Mouse (Mus musculus) thymus, adult 2 months (tissue): ENCODE measurements around the gene Ggt5. TPM values are rescaled to one million over a fixed set of nuclear protein-coding genes. Genes with fewer than 3 reads are reported as not detected.

Source experiments
- DNase-seq: peaks from one replicate; pipeline ENCODE4 v3.0.0; 2021
- H3K27ac ChIP-seq: fragments of 200-500 bp; 2 replicates; pipeline ENCODE4 v1.5.1; 2012; ENCODE audit warnings: low read length, control low read depth; ENCODE audit not compliant: control insufficient read depth, insufficient read depth
- H3K27me3 ChIP-seq: fragments of 200-500 bp; 2 replicates; pipeline ENCODE4 v1.6.1; 2012; ENCODE audit warnings: mild to moderate bottlenecking, low read length, moderate library complexity, mixed read lengths; ENCODE audit not compliant: control insufficient read depth, insufficient read depth
- H3K36me3 ChIP-seq: fragments of 200-500 bp; 2 replicates; pipeline ENCODE4 v1.6.1; 2012; ENCODE audit warnings: mild to moderate bottlenecking, low read length, moderate library complexity; ENCODE audit not compliant: control insufficient read depth, insufficient read depth
- H3K4me1 ChIP-seq: fragments of 200-500 bp; replicated peaks from 2 replicates; pipeline ENCODE4 v1.6.1; 2012; ENCODE audit warnings: low read length; ENCODE audit not compliant: control insufficient read depth, insufficient read depth
- H3K4me3 ChIP-seq: fragments of 200-500 bp; 2 replicates; pipeline ENCODE4 v1.5.1; 2012; ENCODE audit warnings: mild to moderate bottlenecking, low read length, control low read depth, moderate library complexity; ENCODE audit not compliant: control insufficient read depth, insufficient read depth
- CTCF ChIP-seq: fragments of 200-500 bp; IDR thresholded peaks from 2 replicates; pipeline ENCODE4 v1.5.1; 2012; ENCODE audit warnings: mild to moderate bottlenecking, control low read depth, low read length, moderate library complexity, borderline replicate concordance; ENCODE audit not compliant: control insufficient read depth, poor library complexity, insufficient read depth; ENCODE audit errors: extremely low read depth
- POLR2A ChIP-seq: fragments of 200-500 bp; IDR thresholded peaks from 2 replicates; pipeline ENCODE4 v1.6.1; 2012; ENCODE audit warnings: mild to moderate bottlenecking, low read length, control low read depth, moderate library complexity; ENCODE audit not compliant: control insufficient read depth, poor library complexity, insufficient read depth; ENCODE audit errors: extremely low read depth
- WGBS: fragments of 180-500 bp; shearing (Covaris S2); methylation state at CpG from one replicate; pipeline ENCODE4 v1.1.7; 2018; 5-methylcytosine and 5-hydroxymethylcytosine counted together
- polyA plus RNA-seq: library from polyadenylated mRNA; depleted of rRNA; stranded (reverse); fragments of >200 nt; gene quantifications from 2 replicates; pipeline ENCODE4 v1.2.3, GENCODE M21; 2012

Ggt5 gene
- polyA plus RNA-seq, 1 experiment = 73.6 TPM

DNA sequence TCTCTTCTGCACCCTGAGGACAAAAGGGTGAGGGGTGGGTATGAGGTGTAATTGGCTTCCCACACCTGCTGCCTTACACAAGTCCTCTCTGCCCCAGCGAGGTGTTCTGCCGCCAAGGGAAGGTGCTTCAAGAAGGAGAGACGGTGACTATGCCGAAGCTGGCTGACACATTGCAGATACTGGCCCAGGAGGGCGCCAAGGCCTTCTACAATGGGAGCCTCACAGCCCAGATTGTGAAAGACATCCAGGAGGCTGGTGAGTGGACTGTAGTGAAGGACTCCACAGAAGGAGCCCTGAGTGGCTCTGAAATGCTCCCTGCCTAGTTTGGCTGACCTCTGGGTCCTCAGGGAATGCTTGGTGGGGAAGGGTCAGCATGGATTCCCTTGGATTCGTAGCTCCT is 10.0 kb upstream of the Ggt5 start:
- TF ChIP-seq POLR2A (no peak), CTCF (no peak)
- no peak for DNase-seq
- H3K27me3 ChIP-seq = no peaks in the 10 kb centered on the region
- H3K4me3 ChIP-seq = no peak overlapping the region
- H3K27ac ChIP-seq = no peak overlapping the region
- no peaks in the 10 kb centered on the region for H3K4me1 ChIP-seq
- WGBS = 92% methylated on average over 6 of the region's 6 CpGs
- no peaks in the 10 kb centered on the region for H3K36me3 ChIP-seq

DNA sequence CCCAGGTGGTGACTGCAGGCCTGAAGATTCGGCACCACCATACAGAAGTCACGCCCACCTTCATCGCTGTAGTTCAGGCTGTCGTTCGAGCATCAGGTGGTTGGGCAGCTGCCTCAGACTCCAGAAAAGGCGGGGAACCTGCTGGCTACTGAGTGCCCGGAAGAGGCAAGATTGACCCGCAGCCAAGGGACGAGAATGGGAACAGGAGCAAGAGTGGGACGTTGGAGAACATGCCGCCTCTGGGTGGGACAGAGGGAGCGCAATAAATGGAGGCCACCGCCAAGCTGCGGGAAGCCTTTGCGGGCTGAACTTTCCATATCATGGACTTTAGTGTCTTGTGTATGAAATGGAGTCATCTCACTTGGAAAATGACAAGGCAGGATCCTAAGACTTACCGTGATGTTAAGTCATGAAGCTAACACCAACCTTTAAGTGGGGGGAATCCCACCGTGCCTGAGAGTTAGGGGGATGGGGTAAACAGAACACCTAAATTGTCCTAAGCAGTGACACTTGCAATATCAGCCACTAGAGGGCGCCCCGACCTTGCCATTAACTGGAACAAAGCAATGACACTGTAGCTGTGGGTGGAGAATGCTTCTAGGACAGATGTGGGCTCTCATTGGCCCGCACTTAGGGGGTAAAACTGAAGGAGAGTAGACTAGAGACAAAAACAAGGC is 3.1 kb upstream of the Ggt5 start:
- H3K27ac ChIP-seq = no peak overlapping the region
- 17% methylated on average over 20 of the region's 20 CpGs for WGBS
- H3K4me1 ChIP-seq = peaks cover 26% of the 10 kb centered on the region
- TF ChIP-seq CTCF (no peak), POLR2A (no peak)
- peak; percentile 90 for DNase-seq
- H3K4me3 ChIP-seq = no peak overlapping the region
- no peaks in the 10 kb centered on the region for H3K36me3 ChIP-seq
- no peaks in the 10 kb centered on the region for H3K27me3 ChIP-seq

DNA sequence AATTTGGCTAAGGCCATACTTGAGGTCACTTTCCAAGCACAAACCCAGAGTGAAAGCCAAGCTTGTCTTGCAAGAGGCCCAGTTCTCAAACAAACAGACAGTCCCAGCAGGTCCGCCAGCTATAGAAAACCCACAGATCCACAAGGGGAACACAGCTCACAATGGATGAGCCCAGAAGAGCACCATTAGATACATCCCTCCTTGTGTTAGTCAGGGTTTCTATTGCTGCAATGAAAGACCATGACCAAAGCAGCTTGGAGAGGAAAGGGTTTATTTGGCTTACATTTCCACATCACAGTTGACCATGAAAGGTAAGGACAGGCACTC is 2.6 kb upstream of the Ggt5 start:
- no peak for DNase-seq
- H3K27me3 ChIP-seq = no peaks in the 10 kb centered on the region
- H3K36me3 ChIP-seq = no peaks in the 10 kb centered on the region
- H3K4me3 ChIP-seq = no peak overlapping the region
- peaks cover 30% of the 10 kb centered on the region for H3K4me1 ChIP-seq
- TF ChIP-seq POLR2A (no peak), CTCF (no peak)
- WGBS = 94% methylated on average over 1 of the region's 1 CpGs
- H3K27ac ChIP-seq = no peak overlapping the region

DNA sequence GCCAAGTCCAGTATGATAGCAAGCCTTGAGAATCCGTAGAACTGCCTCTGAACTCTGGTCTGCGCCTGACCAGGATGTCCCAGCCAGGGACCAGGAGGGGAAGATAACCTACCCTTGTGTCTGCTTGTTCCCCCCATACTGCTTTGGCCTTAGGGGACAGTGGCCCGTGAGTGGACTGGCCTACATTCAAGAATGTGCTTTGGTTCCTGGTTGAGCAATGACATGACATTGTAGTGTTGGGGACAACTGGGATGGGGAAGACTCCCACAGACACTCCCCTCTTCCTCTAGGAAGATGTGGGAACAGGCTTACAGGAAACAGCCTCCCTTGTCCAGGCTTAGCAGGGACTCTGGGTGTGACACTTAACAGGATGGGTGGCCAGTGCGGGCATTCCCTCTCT is 1.4 kb upstream of the Ggt5 start:
- no peaks in the 10 kb centered on the region for H3K36me3 ChIP-seq
- no peak overlapping the region for H3K4me3 ChIP-seq
- no peaks in the 10 kb centered on the region for H3K27me3 ChIP-seq
- H3K27ac ChIP-seq = no peak overlapping the region
- H3K4me1 ChIP-seq = peaks cover 41% of the 10 kb centered on the region
- no peak for DNase-seq
- 89% methylated on average over 4 of the region's 4 CpGs for WGBS
- TF ChIP-seq CTCF (no peak), POLR2A (no peak)

DNA sequence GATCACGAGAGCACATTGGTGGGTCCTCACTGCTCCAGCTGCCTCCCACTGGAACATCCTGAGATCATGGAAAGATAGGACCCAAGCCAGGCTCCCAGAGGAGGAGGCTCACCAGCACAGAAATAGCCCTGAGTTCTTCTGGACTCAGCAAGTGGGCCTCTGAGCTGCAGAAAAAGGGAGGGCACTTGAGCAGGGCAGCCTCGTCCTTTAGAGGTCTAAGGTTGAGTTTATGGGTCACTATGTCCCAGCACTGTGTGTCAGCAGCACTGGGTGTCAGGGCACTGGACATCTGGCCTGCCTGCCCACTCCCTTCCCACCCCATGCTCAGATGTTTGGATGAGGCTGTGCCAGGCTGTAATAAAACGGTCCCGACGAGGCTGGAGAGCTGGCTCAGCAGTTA is 804 bp upstream of the Ggt5 start:
- TF ChIP-seq POLR2A (no peak), CTCF (no peak)
- H3K4me1 ChIP-seq = peaks cover 41% of the 10 kb centered on the region
- no peaks in the 10 kb centered on the region for H3K36me3 ChIP-seq
- no peak overlapping the region for H3K27ac ChIP-seq
- no peak overlapping the region for H3K4me3 ChIP-seq
- WGBS = 86% methylated on average over 5 of the region's 5 CpGs
- no peak for DNase-seq
- no peaks in the 10 kb centered on the region for H3K27me3 ChIP-seq

DNA sequence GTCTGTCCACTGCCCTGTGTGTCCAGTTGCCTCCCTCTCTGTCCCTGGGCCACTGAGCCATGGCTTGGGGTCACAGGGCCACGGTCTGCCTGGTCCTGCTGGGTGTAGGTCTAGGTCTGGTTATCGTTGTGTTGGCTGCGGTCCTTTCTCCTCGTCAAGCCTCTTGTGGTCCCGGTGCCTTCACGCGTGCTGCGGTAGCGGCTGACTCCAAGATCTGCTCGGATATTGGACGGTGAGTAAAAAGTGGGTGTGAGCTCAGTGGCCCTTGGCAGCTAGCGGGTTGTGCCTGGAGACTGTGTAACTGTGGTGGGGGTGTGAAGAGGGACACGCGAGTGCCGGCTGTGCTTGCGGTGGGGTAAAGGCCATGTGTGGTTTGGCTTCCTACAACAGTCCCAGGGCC is 511 bp downstream of the Ggt5 start:
- H3K4me3 ChIP-seq = peak overlapping the region; percentile 22
- DNase-seq = peak; percentile 33
- 10% methylated on average over 16 of the region's 16 CpGs for WGBS
- H3K27ac ChIP-seq = peak overlapping the region; percentile 98
- no peaks in the 10 kb centered on the region for H3K36me3 ChIP-seq
- peaks cover 41% of the 10 kb centered on the region for H3K4me1 ChIP-seq
- no peak for TF ChIP-seq POLR2A
- no peak for TF ChIP-seq CTCF
- H3K27me3 ChIP-seq = no peaks in the 10 kb centered on the region
